ENCODE assay signal across 16 mouse cellular contexts in the genomic region with DNA sequence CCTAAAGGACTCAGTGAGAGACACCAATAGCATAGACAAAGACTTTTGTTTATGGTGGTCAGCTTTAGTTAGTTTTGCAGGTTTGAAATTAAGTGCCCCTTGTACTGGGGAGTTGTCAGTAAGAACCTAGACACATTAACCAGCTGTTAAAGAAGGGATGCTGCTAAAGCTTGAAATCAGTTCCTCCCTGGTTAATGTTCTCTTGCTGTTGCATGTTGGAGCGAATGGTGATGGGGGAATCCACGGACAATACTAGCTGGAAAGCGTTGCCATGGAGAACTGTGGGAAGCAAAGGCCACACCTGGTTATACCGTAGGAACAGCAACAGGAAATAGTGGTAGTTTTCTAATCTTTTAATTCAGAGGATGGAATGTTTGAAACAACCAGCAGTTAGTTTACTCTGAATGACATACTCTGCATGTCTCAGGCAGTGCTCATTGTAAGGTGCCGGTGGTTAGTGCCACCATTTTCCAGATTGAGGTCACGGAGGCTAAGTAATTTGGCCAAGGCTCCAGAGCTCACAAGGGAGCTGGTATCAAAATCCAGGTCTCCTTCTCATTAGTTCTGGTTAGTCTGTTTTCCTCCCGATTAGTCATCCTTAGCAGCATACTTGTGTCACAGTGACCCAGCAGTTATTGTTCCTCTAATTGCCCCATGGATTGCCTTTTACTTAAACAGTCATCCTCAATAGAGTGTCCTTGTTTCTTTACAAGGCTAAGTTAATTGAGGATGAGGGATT. TPM values are rescaled to one million over a fixed set of nuclear protein-coding genes. Genes with fewer than 3 reads are reported as not detected.
A peak's percentile ranks its signal among the peaks of the same experiment; 100 is the strongest.
DNase-seq lines count a peak whose midpoint lies in the region; ATAC-seq lines count a peak whose summit lies in the region.
"Had no signal": no experiment of that assay in that cellular context is flagged by ENCODE, and none has a peak within 500 bp of the region (broad histone marks: within the 10 kb centered on the region; RNA-seq: fewer than 3 reads in every experiment).

No protein-coding gene starts in this region.

- no peak overlapping the region for H3K4me2 ChIP-seq in midbrain, embryonic 15.5 days
- no peak overlapping the region for H3K4me2 ChIP-seq in midbrain, embryonic 14.5 days (ENCODE audit: low read length)
- H3K4me2 ChIP-seq in kidney, embryonic 16.5 days (replicated peaks; ENCODE audit: low read depth, low read length): no peak overlapping the region
- no peak overlapping the region for H3K4me2 ChIP-seq in liver, embryonic 12.5 days
- H3K4me2 ChIP-seq: liver, embryonic 15.5 days had no signal

- 0 out of 2 replicates have a peak, but pooled peaks have one; percentile 20 for ATAC-seq in midbrain, embryonic 15.5 days (replicated peaks)
- ATAC-seq in midbrain, embryonic 14.5 days (ENCODE audit: low FRiP score, low TSS enrichment): no peak
- ATAC-seq in kidney, embryonic 16.5 days (ENCODE audit: low FRiP score, low TSS enrichment): peak; percentile 89
- ATAC-seq in liver, embryonic 12.5 days: no peak

- H3K9ac ChIP-seq in midbrain, embryonic 15.5 days: no peak overlapping the region
- H3K9ac ChIP-seq in midbrain, embryonic 14.5 days (replicated peaks; ENCODE audit: low read length): no peak overlapping the region
- no peak overlapping the region for H3K9ac ChIP-seq in kidney, embryonic 16.5 days (replicated peaks; ENCODE audit: low read length)
- no peak overlapping the region for H3K9ac ChIP-seq in liver, embryonic 12.5 days
- H3K9ac ChIP-seq: liver, embryonic 15.5 days had no signal

- WGBS in midbrain, embryonic 15.5 days: 62% methylated on average over 7 of the region's 7 CpGs
- WGBS in midbrain, embryonic 14.5 days: 67% methylated on average over 7 of the region's 7 CpGs
- WGBS in kidney, embryonic 16.5 days: 58% methylated on average over 7 of the region's 7 CpGs
- 81% methylated on average over 7 of the region's 7 CpGs for WGBS in liver, embryonic 12.5 days (ENCODE audit: insufficient replicate concordance)

- DNase-seq in adrenal gland, adult (ENCODE audit: inconsistent age in 2 of 2, low spot score in 1 of 2): peak; percentile 20 to 83
- DNase-seq in adrenal gland, postnatal 4 days (ENCODE audit: low spot score in 2 of 2): no peak
- no peak for DNase-seq in midbrain, embryonic 14.5 days
- DNase-seq in yolk sac, embryonic 10.5 days (ENCODE audit: low spot score): peak; percentile 78
- no peak for DNase-seq in c-Kit-positive CD71-positive TER-119-positive erythroid progenitor cells, embryonic 14.5 days (ENCODE audit: low spot score)
- DNase-seq: cerebellum, adult 8-10 months; heart, postnatal 14 days; lung, postnatal 14 days; thymus, postnatal 25 days had no signal

- no peaks in the 10 kb centered on the region for H3K27me3 ChIP-seq in midbrain, embryonic 15.5 days (replicated peaks)
- H3K27me3 ChIP-seq in midbrain, embryonic 14.5 days (ENCODE audit: control insufficient read depth, insufficient read depth, low read length): no peaks in the 10 kb centered on the region
- H3K27me3 ChIP-seq in kidney, embryonic 16.5 days (ENCODE audit: insufficient read depth, low read length): no peaks in the 10 kb centered on the region
- no peaks in the 10 kb centered on the region for H3K27me3 ChIP-seq in liver, embryonic 12.5 days (replicated peaks)
- H3K27me3 ChIP-seq: liver, embryonic 15.5 days had no signal

- no peak overlapping the region for H3K27ac ChIP-seq in midbrain, embryonic 15.5 days
- H3K27ac ChIP-seq in midbrain, embryonic 14.5 days (replicated peaks; ENCODE audit: low read depth, low read length): no peak overlapping the region
- peak overlapping the region; percentile 61; the same call in 1 of the 2 replicates for H3K27ac ChIP-seq in kidney, embryonic 16.5 days (ENCODE audit: low read length)
- no peak overlapping the region for H3K27ac ChIP-seq in liver, embryonic 12.5 days
- H3K27ac ChIP-seq: liver, embryonic 15.5 days; midbrain, embryonic 10.5 days had no signal

- H3K4me1 ChIP-seq in midbrain, embryonic 15.5 days: no peaks in the 10 kb centered on the region
- H3K4me1 ChIP-seq in midbrain, embryonic 14.5 days (ENCODE audit: control insufficient read depth, insufficient read depth, low read length): no peaks in the 10 kb centered on the region
- H3K4me1 ChIP-seq in kidney, embryonic 16.5 days (ENCODE audit: insufficient read depth, low read length): no peaks in the 10 kb centered on the region
- H3K4me1 ChIP-seq in liver, embryonic 12.5 days: no peaks in the 10 kb centered on the region
- H3K4me1 ChIP-seq: liver, embryonic 15.5 days; midbrain, embryonic 10.5 days had no signal

- H3K9me3 ChIP-seq in midbrain, embryonic 15.5 days: no peaks in the 10 kb centered on the region
- H3K9me3 ChIP-seq in midbrain, embryonic 14.5 days (ENCODE audit: control insufficient read depth, low read length): no peaks in the 10 kb centered on the region
- H3K9me3 ChIP-seq in kidney, embryonic 16.5 days (ENCODE audit: low read length): no peaks in the 10 kb centered on the region
- no peaks in the 10 kb centered on the region for H3K9me3 ChIP-seq in liver, embryonic 12.5 days (replicated peaks)
- H3K9me3 ChIP-seq: liver, embryonic 15.5 days; midbrain, embryonic 10.5 days had no signal

- H3K36me3 ChIP-seq in midbrain, embryonic 15.5 days (replicated peaks): no peaks in the 10 kb centered on the region
- no peaks in the 10 kb centered on the region for H3K36me3 ChIP-seq in midbrain, embryonic 14.5 days (ENCODE audit: control insufficient read depth, insufficient read depth, low read length)
- H3K36me3 ChIP-seq in kidney, embryonic 16.5 days (ENCODE audit: insufficient read depth, low read length): no peaks in the 10 kb centered on the region
- no peaks in the 10 kb centered on the region for H3K36me3 ChIP-seq in liver, embryonic 12.5 days
- H3K36me3 ChIP-seq: liver, embryonic 15.5 days; midbrain, embryonic 10.5 days had no signal

- no peak overlapping the region for H3K4me3 ChIP-seq in midbrain, embryonic 15.5 days
- no peak overlapping the region for H3K4me3 ChIP-seq in midbrain, embryonic 14.5 days (replicated peaks; ENCODE audit: low read depth, low read length)
- no peak overlapping the region for H3K4me3 ChIP-seq in kidney, embryonic 16.5 days (ENCODE audit: low read length)
- H3K4me3 ChIP-seq in liver, embryonic 12.5 days: no peak overlapping the region
- H3K4me3 ChIP-seq: liver, embryonic 15.5 days; midbrain, embryonic 10.5 days had no signal

RNA-seq across cellular contexts. Expression of a gene that starts 21.3 kb away (rescaled TPM):
- 1 to 10 TPM; 1.5 to 2.0 TPM for total RNA-seq in adrenal gland, postnatal 4 days (2021)
- 0.19 and 0.27 TPM in 2 replicates for polyA plus RNA-seq in midbrain, embryonic 15.5 days (2015; fragmentation: Nextera tagmentation; extraction: Ambion mirVana)
- 0.27 and 0.33 TPM in 2 replicates for polyA plus RNA-seq in midbrain, embryonic 14.5 days (2014; fragmentation: Nextera tagmentation; extraction: Ambion mirVana)
- polyA plus RNA-seq in kidney, embryonic 16.5 days (2015; fragmentation: Nextera tagmentation; extraction: Ambion mirVana): 1.7 and 2.1 TPM in 2 replicates
- 0.67 and 0.79 TPM in 2 replicates for polyA plus RNA-seq in liver, embryonic 12.5 days (2016; fragmentation: Nextera tagmentation; extraction: Ambion mirVana)
- polyA plus RNA-seq: limb, embryonic 11.5 days; stomach, embryonic 14.5 days had no signal

RNA-seq across cellular contexts. Expression of a gene that starts 52.1 kb away (rescaled TPM):
- 100 to 1,000 TPM; 197 to 223 TPM for total RNA-seq in adrenal gland, postnatal 4 days (2021)
- polyA plus RNA-seq in midbrain, embryonic 15.5 days (2015; fragmentation: Nextera tagmentation; extraction: Ambion mirVana): 142 and 158 TPM in 2 replicates
- polyA plus RNA-seq in midbrain, embryonic 14.5 days (2014; fragmentation: Nextera tagmentation; extraction: Ambion mirVana): 165 TPM in 2 replicates
- polyA plus RNA-seq in kidney, embryonic 16.5 days (2015; fragmentation: Nextera tagmentation; extraction: Ambion mirVana): 124 and 144 TPM in 2 replicates
- polyA plus RNA-seq in liver, embryonic 12.5 days (2016; fragmentation: Nextera tagmentation; extraction: Ambion mirVana): 63.0 and 68.1 TPM in 2 replicates

Comparison
In these comparisons a context has a peak if more than half of its experiments do, and no peak if none do; other contexts are left out.
1. DNase-seq: peak in adrenal gland, adult (2 of 2) and yolk sac, embryonic 10.5 days (single experiment); none in adrenal gland, postnatal 4 days (0 of 2), midbrain, embryonic 14.5 days (single experiment) and c-Kit-positive CD71-positive TER-119-positive erythroid progenitor cells, embryonic 14.5 days (single experiment).
2. ATAC-seq: peak in midbrain, embryonic 15.5 days (single experiment) and kidney, embryonic 16.5 days (single experiment); none in midbrain, embryonic 14.5 days (single experiment) and liver, embryonic 12.5 days (single experiment).